Mouse (Mus musculus) layer of hippocampus, postnatal 25 days (tissue): ENCODE results near the gene Ppp6r2. TPM values are rescaled to one million over a fixed set of nuclear protein-coding genes. Genes with fewer than 3 reads are reported as not detected.

ENCODE experiments used
- DNase-seq, 2 experiments: peaks; one replicate each; pipeline ENCODE4 v3.0.0; 2022; ENCODE audit warnings: mixed read lengths in 2 of 2, low spot score in 1 of 2; ENCODE audit errors: extremely low spot score in 1 of 2
- total RNA-seq, 2 experiments: library from RNA; stranded (reverse); gene quantifications; 2 replicates each; pipeline ENCODE4 v1.2.3; 2021

Ppp6r2 gene
- total RNA-seq, 2 experiments from 2014 or later: 164 to 166 TPM

- no peak for DNase-seq
Observed at GRCm38 (mm10) chr15:89181561-89182270, 29.6 kb upstream of the Ppp6r2 start.

- DNase-seq: no peak
Observed at GRCm38 (mm10) chr15:89182328-89182741, 29.0 kb upstream of the Ppp6r2 start.

- no peak for DNase-seq
Observed at GRCm38 (mm10) chr15:89182842-89183241, 28.5 kb upstream of the Ppp6r2 start.

DNA sequence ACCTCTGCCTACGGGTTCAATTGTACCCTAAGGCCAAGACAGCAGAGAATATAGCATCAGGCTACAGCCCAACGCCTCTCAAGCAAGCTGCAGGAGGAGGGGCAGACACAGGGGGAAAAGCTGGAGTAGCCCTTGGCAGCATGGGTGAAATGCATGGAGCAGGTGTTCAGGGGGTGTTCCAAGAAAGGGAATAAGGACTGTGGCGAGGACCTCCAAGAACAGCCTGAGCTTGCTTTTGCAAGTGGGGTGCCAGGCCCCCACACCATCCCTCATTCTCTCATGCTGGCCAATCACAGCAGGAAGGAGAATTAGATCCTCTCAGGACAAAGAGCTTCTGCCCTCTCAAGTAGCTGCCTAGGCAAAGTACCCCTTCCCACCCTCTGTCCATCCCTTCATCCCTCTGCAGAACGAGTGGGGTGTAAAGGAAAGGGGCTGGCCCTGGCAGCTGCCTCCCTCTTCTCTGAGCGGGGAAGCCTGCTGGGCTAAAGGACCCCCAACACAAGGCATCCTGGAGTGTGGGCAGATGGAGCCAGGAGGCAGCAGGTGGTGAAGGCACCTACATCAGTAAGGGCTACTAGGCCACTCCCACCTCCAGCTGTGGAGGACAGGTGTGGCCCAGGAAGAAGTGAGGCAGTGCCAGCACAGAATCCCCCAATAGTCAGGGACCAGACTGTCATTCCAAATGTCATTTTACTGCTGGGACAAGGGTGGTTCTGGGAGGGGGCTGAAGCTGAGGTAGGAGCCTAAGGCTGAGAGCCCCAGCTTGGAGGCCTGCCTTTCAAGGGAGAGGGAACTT is 27.0 kb upstream of the Ppp6r2 start:
- no peak for DNase-seq

- no peak for DNase-seq
Observed at GRCm38 (mm10) chr15:89184937-89185227, 26.5 kb upstream of the Ppp6r2 start.

DNA sequence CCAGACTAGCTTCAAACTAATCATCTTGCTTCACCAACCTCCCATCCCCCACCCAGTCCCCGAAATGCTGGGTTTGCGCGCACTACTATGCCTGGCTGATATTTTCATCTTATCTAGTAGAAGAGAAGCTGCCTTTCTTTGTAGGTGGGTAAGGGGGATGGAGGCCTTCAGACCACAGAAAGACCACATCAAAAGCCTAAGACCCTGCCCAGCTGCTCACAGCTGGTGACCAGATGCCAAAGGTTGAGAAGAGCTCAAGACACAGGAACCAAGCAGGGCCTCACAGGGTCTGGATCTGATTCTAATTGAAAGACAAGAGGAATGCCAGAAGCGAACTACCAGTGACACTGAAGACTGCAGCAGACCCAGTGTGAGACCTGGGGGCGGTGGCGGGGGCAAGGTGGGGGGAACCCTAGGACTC is 16.1 kb upstream of the Ppp6r2 start:
- DNase-seq: no peak

DNA sequence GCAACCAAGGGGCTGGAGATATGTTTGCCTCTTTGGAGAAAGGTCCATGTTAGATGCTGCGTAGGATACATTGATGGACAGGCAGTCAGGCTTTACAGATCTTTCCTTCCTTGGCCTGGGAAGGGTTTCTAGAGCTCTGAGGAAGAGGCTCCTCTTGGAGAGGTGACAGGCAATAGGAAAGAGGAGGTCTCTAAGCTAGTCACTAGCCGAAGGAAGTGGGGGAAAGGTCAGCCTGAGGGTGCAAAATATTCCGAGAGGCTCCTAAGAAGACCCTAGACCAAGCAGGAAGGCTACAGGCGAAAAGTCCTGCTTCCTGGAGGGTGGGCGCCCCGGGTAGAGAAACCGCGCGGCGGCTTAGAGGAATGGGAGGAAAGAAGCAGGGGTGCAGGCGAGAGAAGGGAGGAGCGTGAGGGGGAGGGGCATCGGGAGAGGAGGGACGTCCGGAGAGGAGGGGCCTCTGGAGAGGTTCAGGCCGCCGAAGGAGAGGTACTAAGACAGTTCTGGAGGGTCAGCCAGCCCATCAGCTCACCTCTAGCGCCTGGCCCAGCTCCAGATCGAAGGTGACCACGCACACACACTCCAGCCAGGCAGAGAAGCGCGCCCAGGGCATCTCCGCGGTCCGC is 15.6 kb upstream of the Ppp6r2 start:
- DNase-seq: peak; percentile 82 to 90

- DNase-seq: peak; percentile 90 to 91
Observed at GRCm38 (mm10) chr15:89196313-89196706, 15.0 kb upstream of the Ppp6r2 start, which contains the start of gene Dennd6b. Gene Dennd6b, minus strand, starts transcription at chr15:89196496.

DNA sequence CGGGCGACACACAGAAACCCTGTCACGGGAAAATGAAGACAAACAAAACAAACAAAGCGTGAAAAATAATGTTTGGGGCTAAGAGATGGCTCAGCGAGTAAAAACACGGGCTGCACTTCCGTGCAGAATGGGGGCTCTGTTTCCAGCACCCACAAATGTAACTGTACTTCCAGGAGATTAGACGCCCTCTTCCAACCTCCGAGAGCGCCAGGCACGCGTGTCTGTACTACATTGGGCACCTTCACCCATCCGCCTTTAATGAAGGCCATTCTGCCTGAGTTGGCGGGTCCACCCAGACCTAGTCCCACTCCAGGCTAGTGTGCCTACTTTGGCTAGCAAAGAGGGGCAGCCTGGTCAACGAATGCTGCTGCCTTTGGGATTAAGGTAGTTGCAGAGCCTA is 14.3 kb upstream of the Ppp6r2 start:
- no peak for DNase-seq

DNA sequence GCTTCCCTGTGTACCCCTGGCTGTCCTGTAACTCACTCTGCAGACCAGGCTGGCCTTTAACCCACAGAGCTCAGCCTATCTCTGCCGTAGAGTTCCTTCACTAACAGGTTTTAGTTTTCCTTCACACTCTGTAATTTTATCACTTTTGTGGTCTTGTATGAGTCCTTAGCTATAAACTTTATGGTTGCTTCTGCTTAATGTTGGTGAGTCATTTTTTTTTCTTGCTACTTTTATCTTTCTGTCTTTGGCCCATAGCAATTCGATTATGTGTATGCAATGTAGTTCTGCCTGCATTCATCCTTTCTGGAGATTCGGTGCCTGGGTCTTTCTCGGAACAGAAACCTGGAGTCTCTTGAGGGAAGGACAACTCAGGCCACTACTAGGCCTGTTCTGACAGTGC is 3.9 kb upstream of the Ppp6r2 start:
- DNase-seq: no peak

DNA sequence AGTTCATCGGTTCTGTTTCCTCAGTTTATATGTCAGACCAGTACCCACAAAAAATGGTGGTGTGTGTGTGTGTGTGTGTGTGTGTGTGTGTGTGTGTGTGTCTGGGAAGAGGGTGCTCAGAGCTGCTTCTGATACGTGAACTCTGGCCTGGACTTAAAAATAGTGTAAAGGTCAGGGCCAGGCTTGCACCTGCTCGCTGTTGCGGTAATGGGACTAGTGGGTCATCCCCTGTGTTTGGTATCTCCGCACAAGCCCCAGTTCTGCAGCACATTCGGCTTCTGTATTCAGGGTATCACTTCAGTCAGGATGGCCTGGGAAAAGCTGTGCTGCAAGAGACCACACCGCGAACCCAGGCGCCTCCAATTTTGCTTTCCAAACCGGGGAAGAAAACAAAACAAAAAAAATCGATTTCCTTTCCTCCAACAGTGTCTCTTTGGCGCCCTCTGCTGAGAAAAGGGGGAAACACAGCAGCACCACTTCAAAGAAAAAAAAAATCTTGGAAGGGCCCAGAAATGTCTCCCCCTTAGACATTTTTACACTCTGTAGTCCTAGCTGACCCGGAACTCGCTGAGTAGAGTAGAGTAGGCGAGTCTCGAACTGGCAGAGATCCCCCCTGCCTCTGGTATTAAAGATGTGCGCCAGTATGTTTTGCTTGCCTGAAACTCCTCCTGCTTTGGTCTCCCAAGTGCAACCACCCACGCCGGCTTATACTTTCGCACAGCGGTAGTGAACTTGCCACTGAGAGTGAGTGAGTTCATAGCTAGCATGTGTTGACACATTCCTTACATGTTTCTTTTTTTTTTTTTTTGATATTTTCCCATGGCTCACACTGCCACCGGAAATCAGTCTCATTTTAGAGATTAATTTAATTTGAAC is 1.2 kb upstream of the Ppp6r2 start:
- peak; percentile 80 to 96 for DNase-seq

- DNase-seq: peak; percentile 17 to 22
Observed at GRCm38 (mm10) chr15:89211716-89212461, 536 bp downstream of the Ppp6r2 start.

GRCm38 (mm10) chr15:89212495-89212894 is 1.1 kb downstream of the Ppp6r2 start:
- DNase-seq: no peak

DNA sequence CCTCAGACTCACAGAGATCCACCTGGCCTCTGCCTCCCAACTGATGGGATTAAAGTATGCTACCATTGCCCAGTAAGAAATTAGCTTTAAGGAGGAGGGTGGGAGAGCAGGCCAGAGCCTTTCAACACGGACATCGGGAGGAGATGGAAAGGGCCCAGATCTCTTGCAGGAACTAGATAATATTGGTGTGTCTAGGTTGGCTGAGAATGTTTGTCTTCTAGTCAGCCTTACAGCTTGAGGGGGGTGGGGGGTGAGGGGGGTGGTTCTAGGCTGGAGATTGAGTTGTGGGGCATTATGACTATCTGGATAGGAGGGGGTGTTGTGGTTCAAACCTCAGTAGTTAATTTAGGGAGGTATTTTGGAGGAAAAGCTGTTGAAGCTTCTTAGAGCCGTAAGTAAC is 2.2 kb downstream of the Ppp6r2 start:
- DNase-seq: no peak

DNA sequence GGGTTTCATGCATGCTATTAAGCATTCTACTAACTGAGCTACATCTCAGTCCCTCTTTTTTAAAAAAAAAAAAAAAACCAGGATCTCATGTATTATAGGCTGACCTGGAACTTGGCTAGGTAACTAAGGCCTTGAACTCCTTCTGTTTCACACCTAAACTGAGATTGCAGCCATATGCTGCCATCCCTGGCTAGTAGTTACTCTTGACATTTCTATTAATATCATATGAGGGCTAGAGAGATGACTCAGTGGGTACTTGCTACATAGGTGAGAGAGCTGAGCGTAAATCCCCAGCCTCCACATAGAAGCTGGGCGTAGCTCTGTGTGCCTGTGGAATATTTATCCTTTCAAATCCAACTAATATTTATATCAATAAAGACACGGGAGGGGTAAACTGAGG is 3.6 kb downstream of the Ppp6r2 start:
- no peak for DNase-seq

DNA sequence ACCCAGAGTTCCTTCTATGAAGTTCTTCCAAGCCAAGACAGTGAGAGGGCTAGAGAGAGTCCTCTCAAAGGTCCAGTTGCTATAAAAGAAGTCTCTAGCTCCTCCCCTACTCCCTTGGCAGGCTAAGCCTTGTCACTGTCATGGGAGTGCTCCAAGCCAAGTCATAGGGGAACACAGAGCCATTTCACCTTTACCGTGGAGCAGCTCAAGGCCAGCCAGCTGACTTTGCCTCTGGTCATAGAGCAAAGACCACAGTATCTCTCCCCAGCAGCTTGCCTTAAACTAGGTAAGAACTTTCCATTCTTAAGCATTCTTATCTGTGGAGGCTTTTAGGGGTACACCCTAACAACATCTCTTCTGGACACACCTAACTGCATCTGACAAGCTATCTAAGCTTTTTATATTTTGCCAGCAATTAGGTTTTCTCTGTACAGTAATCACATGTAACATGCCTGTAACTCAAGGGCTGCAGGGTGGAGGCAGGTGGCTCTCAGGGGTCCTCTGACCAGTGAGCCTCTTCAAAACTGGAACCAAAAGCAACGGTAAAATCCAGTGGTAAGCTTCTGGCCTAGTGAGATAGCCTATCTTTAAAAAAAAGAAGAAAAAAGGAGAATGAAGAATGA is 4.4 kb downstream of the Ppp6r2 start:
- no peak for DNase-seq

- no peak for DNase-seq
Observed at GRCm38 (mm10) chr15:89233586-89233985, 22.2 kb downstream of the Ppp6r2 start.

DNA sequence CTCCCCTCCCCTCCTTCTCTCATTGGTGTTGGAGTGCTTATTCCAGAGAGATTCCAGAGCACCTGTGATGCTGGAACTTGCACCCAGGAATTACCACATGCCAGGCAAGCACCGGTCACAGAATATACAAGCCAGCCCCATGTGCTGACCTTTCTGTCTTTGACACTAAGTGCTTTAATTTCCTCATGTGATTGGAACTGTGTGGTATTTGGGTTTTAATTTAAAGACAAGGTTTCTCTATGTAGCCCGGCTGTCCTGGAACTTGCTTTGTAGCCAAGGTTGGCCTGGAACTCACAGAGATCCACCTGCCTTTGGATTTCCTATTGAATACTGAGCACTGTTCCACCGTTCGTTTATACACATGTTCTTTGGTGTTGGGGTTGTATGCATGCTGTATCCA is 22.7 kb downstream of the Ppp6r2 start:
- no peak for DNase-seq

DNA sequence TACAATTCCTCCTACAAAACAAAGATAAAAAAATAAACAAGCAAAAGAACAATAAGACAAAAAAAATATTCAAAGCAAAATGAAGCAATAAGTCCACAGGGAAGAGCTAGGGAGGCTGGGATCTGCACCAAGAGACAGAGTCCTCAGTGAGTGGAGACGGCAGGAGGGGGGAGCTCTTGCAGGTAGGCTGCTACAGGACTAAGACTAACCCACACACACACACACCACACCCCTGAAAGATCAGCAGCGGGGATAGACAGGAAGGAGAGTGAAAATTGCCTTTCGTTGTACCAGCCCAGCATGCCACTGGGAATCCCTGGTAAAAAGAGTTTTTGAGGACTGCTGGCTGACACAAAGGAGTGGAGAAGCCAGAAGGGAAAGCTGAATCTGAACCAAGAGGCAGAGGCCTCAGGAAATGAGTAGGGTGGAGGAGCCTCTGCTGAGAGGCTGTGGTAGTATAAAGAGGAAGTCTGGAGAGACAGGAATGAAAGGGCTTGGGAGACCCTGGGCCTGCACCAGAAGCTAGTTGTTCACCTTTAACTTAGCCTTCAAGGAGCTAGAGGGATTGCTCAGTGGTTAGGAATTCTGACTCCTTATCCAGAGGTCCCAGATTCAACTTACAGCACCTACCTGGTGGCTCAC is 28.5 kb downstream of the Ppp6r2 start:
- no peak for DNase-seq
